Mouse (Mus musculus): ENCODE measurements around the gene Gpsm1.

Gpsm1 gene

GRCm38 (mm10) chr2:26311936-26312335, 3.4 kb upstream of the Gpsm1 start:
- in situ Hi-C loops (cut with MseI, MboI), result no loop called here

GRCm38 (mm10) chr2:26312812-26313211, 2.5 kb upstream of the Gpsm1 start:
- in situ Hi-C loops (cut with MseI, MboI), result no loop called here

GRCm38 (mm10) chr2:26313394-26313793, 1.9 kb upstream of the Gpsm1 start:
- in situ Hi-C loops (cut with MseI, MboI), result no loop called here

- in situ Hi-C loops (cut with MseI, MboI), result no loop called here
These were observed 839 bp upstream of the Gpsm1 start for GRCm38 (mm10) chr2:26314281-26315071.

GRCm38 (mm10) chr2:26315925-26316311, 603 bp downstream of the Gpsm1 start:
- in situ Hi-C loops (cut with MseI, MboI), result no loop called here

- in situ Hi-C loops (cut with MseI, MboI), result no loop called here
These were observed 1.4 kb downstream of the Gpsm1 start for GRCm38 (mm10) chr2:26316576-26317246.

GRCm38 (mm10) chr2:26317371-26317770, 2.1 kb downstream of the Gpsm1 start:
- in situ Hi-C loops (cut with MseI, MboI), result no loop called here

GRCm38 (mm10) chr2:26317991-26318672, 2.8 kb downstream of the Gpsm1 start:
- in situ Hi-C loops (cut with MseI, MboI), result no loop called here

GRCm38 (mm10) chr2:26319109-26319508, 3.8 kb downstream of the Gpsm1 start:
- in situ Hi-C loops (cut with MseI, MboI), result no loop called here

- in situ Hi-C loops (cut with MseI, MboI), result no loop called here
These were observed 4.4 kb downstream of the Gpsm1 start for GRCm38 (mm10) chr2:26319519-26320244.

- in situ Hi-C loops (cut with MseI, MboI), result no loop called here
These were observed 5.2 kb downstream of the Gpsm1 start for GRCm38 (mm10) chr2:26320245-26321185.

- in situ Hi-C loops (cut with MseI, MboI), result no loop called here
These were observed 8.4 kb downstream of the Gpsm1 start for GRCm38 (mm10) chr2:26323589-26324325.

GRCm38 (mm10) chr2:26324917-26325316, 9.6 kb downstream of the Gpsm1 start:
- in situ Hi-C loops (cut with MseI, MboI), result no loop called here

GRCm38 (mm10) chr2:26325386-26326181, 10.3 kb downstream of the Gpsm1 start:
- in situ Hi-C loops (cut with MseI, MboI), result no loop called here

GRCm38 (mm10) chr2:26327852-26328251, 12.5 kb downstream of the Gpsm1 start:
- in situ Hi-C loops (cut with MseI, MboI), result no loop called here

- in situ Hi-C loops (cut with MseI, MboI), result no loop called here
These were observed 14.1 kb downstream of the Gpsm1 start for GRCm38 (mm10) chr2:26329402-26329801.

GRCm38 (mm10) chr2:26330056-26330468, 14.7 kb downstream of the Gpsm1 start:
- in situ Hi-C loops (cut with MseI, MboI), result no loop called here

- in situ Hi-C loops (cut with MseI, MboI), result no loop called here
These were observed 15.4 kb downstream of the Gpsm1 start for GRCm38 (mm10) chr2:26330702-26331101.
